Mouse (Mus musculus): ENCODE measurements at regions not wholly inside any gene's neighbourhood (a gene's known extent, or its start where the extent isn't known, plus 50 kb on each side); places are given as distances from the start of the nearest gene placed in this dataset.
"Not testable (repeated sequence)": the region's sequence is repeated elsewhere in the genome, so short reads cannot be mapped to it uniquely, and the experiment has no call there.

DNA sequence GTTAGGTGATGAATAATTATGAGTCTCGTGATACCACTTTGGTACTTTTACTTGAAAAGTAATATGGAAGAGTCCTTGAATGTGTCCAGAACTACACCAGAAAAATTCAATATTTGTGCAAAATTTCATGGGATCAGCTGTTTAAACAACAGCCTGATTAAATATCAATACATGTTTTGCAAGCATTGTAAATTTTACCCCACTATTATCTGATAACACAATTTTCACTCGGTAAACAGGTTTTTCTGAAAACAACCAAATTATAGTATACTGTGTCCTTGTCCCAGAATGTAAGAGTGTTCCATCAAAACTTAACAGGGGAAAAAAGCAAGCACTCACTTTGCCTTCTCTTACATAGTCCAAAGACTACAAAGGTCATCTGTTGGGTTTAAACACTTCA, 343.1 kb upstream of the Fign start:
- DNase-seq (ENCODE audit: low spot score) = no peak

DNA sequence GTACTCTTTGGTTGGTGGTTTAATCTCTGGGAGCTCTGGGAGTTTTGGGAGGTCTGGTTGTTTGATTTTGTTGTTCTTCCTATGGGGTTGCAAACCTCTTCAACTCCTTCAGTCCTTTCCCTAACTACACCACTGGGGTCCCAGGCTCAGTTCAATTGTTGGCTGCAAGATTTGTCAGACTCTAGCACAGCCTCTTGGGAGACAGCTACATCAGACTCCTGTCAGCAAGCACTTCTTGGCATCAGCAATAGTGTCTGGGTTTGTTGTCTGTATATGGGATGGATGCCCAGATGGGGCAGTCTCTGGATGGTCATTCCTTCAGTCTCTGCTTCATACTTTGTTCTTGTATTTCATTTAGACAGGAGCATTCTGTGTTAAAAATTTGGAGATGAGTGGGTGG, 319.3 kb upstream of the Fign start:
- not testable (repeated sequence) for DNase-seq (ENCODE audit: low spot score)

DNA sequence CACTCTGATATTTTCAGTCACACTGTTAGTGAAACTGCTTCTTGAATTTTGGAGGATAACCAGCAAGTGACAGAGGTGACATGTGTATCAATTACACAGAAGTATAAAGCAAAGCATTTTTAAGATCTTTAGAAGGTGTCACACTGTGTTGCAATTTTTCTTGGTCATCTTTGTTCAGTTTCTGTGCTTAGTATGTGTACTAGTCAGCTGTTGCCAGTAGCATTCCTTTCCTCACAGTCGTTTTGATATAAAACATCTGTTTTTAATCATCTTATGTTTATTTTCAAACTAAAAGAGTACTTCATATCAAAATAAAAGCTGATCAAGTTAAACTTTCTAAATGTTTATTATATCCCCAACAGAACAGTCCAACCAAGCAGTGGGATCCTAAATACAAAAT, 316.0 kb upstream of the Fign start:
- DNase-seq (ENCODE audit: low spot score) = no peak

DNA sequence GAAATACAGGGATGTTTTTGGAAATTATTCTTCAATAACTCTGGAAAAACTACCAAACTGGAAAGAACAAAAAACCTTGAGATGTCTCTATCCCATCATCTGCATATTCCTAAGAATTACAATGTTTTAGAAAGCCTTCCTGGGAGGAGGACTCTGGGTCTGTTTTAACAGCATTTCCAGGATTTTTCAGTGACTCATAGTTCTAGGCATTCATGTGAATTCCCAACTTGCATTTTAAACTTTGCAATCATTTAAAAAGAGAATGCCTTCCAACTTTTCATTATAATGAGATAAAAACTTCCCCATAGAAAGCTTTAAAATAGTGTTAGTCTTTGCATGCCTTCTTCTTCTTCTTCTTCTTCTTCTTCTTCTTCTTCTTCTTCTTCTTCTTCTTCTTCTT, 315.4 kb upstream of the Fign start:
- DNase-seq (ENCODE audit: low spot score) = no peak

DNA sequence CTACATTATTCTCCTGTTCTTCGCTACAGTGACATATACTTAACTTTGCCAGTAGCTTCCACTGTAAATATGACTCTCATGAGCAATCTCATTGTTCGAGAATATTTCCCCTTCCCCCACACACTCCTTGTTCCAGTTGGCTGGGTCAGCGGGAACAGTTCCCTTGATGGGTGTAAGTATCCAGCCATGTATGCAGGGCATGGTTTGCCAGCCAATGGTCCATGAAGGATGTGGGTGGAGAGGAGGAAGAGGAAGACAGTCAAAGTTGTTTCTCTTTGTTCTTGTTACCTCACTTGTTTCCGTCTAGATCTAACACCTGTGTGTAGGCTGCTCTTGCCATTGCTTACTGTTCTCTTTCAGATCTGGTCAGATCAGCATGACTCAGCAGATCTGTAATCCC, 298.1 kb upstream of the Fign start:
- no peak for DNase-seq (ENCODE audit: low spot score)

DNA sequence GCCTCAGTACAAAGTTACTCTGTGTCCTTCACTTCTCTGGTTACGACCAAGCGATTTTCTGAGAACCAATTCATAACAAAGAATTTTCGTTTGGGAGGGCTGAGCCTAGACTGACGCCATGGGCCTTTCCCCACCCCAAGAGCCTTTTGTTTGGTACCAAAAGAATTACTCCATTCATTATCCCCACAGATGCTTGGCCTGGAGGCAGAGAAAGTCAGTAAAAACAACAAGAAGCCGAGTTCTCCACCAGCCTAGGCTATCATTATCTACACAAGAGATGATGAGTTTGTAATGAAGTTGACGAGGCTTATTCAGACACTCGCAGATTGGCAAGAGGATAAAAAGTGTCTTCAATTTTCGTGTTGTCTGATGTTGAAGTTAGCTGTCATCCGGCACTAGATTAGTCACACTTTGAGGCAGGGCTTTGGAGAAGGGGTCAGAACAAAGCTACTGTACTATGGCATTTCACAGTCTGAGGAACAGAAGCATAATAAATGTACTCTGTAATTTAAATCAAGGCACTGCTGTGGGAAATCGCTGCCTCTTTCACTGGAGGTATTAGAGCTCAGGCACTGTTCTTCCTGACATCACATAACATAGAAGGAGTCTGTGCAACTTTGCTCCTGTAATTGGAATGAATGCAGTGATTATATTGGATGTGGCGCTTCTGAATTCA, 296.9 kb upstream of the Fign start:
- peak; percentile 13 for DNase-seq (ENCODE audit: low spot score)

DNA sequence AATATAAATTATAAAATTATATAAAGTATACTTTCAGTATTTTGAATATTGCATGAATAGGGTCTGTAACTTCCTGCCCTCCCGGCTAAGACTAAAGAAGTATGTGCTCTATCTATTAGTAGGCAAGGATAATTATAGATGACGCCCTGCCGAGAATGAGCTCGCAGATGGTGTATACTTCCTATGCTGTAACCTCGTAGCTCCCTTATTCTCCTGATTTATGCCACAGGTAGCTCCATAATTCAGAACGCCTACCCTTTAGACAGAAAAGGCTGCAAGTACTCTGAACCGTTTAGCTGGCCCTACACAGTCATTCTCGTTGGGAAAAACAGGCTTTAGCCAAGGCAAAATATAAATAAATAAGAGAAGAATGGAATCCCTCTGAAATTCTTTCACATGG, 296.4 kb upstream of the Fign start:
- DNase-seq (ENCODE audit: low spot score) = no peak

DNA sequence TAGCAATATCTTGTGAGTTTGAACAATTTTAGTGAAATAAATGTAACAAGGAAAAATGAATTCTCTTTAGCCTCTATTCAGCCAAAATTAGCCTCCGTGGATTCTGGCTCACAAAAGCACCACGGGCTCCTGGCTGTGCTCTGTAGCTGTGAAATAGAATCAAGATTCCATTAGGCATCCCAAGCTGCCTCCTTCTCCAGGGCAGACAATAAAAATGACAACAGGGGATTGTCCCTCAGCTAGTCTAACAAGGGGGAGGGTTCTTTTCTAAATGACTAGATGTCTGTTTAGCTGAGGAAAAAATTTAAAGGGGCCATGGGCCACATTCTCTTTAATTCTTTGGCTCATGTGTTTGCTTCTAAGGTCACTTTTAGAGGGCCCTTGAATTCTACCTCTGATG, 272.0 kb upstream of the Fign start:
- DNase-seq (ENCODE audit: low spot score) = no peak

DNA sequence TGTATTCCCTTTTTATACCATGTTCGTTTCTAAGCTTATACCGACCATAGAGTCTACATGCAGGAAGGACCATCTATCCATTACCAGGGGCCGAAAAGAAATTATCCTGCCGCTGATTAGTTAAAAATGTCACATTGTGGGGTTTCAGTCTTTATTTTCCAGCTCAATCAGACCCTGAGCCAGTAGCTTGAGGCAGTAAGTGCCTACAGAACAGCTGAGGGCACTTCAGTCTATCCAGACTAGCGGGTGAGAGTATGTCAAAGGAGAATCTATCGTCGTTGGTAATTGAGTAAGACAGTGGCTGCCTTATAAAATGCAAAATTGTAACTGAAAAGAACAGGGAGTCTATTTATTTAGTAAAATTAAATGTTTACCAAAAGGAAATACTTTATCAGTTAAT, 269.4 kb upstream of the Fign start:
- DNase-seq (ENCODE audit: low spot score) = no peak

DNA sequence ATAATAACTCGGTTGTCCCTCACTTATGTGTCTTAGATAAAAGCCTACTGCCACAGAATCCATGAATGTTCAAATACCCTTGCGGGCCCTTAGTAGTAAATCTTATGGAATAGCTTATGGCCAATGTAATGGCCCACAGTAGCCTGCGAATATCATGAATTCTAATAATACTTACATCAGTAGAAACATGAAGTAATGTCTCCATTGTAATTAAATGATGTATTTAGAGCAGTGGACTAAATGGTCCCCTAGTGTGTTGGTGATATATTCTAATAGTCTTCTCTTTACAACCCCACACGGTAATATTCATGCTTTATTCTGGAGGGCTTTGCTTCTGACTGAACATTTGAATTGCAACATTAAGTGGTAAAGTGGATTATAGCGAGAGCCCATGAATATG, 268.7 kb upstream of the Fign start:
- DNase-seq (ENCODE audit: low spot score) = no peak

DNA sequence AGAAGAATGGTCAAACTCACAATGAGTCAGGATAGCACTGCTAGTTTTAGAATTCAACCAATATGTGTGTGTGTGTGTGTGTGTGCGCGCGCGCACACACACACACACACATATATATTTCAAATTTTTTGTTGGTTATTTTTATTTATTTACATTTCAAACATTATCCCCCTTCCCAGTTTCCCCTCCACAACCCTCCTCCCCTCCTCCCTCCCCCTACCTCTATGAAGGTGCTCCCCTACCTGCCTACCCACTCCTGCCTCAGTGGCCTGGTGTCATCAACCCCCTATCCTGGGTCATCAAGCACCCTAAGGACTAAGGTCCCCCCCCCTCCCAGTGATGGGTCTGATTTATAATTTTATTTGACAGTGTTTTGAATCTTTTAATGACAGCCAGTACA, 258.4 kb upstream of the Fign start:
- no peak for DNase-seq (ENCODE audit: low spot score)

DNA sequence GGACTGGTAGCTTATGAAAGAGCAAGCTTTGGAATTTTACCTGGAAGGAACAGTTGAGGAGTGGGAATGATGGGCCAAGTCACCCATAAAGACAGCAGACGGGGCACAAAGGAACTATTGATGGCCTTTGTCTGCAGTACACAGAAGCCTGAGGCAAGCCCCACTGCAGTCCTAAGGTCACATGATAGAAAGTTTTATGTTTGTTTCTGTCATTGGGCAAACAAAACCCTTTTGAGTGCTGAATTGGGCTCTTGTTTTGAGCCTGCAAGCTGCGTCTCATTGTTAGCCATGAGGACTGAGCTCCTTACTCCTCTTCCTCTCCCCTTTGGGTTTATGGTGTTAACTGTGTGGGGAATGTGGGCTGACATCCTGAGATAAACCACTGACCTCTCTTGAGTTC, 227.7 kb upstream of the Fign start:
- no peak for DNase-seq (ENCODE audit: low spot score)

Data from layer of hippocampus, adult 9-10 months (tissue).